Mouse (Mus musculus): Measurements from ENCODE around the gene Gm39566. TPM values are rescaled to one million over a fixed set of nuclear protein-coding genes. Genes with fewer than 3 reads are reported as not detected.
"Not testable (repeated sequence)": the region's sequence is repeated elsewhere in the genome, so short reads cannot be mapped to it uniquely, and the experiment has no call there.

The Gm39566 gene
- not detected for total RNA-seq (2021)
- long read RNA-seq, experiment 1, result 0 reads
- long read RNA-seq, experiment 2, result 0 reads

DNA sequence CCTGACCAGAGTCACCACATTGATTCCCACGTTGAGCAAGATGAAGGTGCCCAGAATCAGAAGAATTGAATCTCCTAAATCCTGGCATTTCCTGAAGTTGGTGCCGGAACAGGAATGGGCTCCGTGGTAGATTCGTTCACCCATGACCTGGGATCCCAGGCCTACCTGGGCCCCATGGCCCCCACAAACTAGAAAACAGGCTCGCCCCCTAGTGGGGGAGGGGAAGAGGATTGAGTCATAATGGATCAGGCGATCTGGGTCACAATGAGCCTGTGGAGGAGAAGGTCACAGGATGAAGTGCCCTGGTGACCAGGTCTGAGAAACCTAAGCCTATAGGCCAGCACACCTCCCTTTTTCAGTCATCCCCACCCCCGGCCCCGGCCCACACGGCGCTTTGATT, at the start of gene Gm39566:
Gm39566 (minus strand) TSS at position 144 of the 400 bp plus-strand sequence.
- DNase-seq, result no peak

DNA sequence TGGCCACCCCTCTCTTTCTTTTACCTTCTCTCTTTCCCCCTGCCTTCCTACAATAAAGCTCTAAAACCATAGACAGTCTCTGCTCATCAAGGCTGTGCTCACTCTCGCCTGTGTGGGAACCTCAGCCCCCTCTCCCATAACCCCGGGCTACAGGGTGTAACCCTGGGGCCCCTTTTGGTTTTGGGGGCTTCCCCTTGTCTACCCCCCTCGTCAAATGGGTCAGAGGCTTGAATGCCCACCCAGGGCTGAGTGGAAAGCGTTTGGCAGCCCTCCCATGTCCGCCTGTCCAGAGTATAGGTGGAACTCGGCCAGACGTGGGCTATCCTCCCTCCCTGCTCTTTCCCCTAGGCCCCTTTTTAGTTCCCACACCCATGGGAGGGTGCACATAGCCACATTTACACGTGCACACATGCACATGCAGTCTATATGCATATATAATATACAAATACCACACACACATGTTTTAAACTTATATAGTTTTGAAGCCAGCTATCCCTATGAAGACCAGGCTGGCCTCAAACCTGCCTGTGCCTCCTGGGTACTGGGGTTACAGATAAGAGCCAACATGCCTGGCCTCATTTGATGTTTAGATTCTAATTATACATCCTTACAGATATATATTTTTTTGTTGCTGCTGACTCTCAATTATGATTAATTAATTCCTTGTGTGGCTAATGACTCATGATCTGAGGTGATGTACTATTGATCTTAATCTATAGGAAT, 49.2 kb upstream of the Gm39566 start:
- no peak for DNase-seq

DNA sequence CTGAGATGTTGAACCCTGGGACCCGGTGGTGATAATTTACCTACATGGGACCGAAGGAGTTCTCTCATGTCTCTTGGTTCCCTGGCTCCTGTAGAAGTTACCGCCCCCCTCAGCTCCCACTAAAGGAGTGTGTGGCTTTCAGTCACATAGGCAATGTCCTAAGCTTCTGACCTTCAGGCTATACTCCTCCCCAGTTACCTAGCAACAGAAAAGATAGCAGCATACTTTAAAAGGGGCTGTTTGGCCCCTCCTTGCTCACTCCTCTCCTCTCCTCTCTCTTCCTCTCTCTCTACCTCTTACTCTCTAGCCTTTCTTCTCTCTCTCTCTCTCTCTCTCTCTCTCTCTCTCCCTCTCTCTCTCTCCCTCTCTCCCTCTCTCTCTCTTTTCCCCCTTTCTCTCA, 48.6 kb upstream of the Gm39566 start:
- DNase-seq, result not testable (repeated sequence)

DNA sequence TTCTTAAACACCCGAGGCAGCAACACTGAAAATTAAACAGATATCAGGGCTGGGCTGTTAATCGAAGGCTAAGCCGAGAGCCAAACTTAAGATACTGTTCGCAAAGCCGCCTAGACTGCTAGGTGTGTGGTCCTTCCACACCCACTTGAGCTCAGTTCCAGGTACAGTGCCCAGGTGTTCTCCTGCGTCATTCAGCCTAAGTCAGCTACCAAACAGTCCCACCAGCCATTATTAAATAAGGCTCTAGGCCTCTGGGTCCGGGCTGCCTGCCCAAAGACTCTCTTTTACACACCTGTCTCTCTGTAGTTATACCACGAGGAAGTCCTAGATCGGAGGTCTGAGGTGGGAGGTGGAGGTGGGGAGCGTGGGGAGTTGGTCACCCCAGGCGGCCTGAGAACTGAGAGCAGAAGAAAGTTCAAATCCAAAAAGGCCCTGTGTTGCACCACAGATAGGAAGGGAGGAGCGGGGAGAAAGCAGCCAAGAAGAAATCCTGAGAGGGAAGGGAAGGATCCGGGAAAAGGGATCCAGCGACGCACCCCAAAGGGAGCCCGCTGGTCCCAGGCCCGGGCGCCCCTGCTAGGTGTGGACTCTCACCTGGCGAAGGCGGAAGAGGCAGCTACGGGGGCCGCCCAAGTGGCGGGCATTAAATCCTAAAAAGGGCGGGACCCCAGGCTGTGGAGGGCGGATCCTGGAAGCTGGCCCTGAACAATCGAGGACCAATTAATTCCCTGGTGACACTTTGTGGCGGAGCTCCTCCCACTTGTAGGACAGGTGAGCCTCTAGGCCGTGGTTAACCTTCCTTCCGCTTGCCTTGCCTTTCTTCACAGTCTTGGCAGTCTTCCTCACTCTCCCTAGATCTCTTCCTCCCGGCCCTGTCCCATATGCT, 43.3 kb upstream of the Gm39566 start, which contains the start of gene Tnk1:
Tnk1 (minus strand) TSS at position 618 of the 886 bp plus-strand sequence.
- DNase-seq, result no peak

DNA sequence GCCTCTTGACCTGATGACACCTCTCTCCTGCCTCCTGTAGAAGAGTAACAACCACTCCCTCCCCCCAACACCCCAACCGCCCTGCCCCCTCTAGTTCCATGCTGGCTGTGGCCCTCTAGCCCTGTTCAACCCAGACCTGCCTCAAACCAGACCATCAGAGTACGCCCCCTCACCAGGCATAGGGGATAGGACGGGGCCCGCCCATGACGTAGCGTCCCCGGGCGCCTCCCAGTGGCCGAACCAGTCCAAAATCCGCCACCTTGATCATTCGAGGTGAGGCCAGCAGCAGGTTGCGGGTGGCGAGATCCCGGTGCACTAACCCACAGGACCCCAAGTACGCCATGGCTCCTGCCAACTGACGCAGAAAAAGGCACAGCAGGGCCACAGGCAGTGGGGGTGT, 40.2 kb upstream of the Gm39566 start:
- no peak for DNase-seq

DNA sequence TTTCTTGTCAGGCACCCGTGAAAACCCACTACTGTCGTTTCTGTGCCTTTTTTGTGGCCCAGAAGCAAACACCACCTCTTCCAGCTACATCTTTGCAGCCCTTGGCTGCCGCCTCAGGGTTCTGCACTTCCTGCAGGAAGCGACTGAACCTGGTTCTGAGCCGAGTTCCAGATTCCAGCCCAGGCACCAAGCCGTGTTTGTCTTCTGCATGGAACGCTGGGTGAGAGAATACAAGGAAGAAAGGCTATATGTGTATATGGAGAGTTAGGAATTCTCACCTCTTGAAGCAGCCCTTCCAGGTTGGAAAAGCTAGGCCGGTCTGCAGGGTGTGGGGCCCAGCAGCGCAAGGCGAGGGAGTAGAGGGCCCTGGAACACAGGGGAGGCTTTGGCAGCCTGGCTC, 39.6 kb upstream of the Gm39566 start:
- no peak for DNase-seq

DNA sequence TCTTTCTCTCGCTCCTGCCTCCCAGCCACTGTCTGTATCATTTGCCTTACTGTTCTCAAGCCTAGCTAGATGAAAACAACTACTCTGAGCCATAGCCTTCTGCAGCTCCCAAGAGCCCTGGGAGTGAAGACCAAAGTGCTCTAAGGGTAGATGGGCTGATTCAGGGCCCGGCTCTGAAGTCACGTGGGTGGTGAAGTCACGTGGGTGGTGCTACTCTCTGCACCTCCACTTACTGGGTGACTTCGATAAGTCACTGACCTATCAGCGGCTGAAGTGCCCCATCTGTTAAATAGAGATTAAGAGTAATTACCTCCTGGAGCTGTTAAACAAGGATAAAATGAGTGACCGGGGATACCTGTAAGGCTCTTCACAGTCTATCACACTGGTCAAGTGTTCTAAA, 38.9 kb upstream of the Gm39566 start:
- DNase-seq, result no peak

DNA sequence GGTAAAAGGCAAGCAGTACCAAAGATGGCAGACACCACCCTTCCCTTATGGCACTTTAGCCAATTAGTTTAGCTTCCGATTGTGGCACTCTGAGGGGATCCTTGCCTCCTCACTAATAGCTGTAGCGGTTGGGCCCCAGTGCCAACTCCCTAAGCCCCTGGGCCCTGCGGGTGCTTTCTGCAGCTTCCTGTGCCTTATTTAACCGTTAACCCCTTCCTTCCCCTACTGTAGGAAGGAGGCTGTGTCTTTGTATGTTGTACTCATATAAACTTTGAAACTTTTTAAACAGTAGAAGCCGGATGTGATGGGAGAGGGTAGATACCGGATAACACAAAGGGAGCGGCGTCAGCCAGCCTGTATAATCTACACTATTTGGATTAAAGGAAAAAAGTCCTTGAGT, 35.7 kb upstream of the Gm39566 start:
- no peak for DNase-seq

DNA sequence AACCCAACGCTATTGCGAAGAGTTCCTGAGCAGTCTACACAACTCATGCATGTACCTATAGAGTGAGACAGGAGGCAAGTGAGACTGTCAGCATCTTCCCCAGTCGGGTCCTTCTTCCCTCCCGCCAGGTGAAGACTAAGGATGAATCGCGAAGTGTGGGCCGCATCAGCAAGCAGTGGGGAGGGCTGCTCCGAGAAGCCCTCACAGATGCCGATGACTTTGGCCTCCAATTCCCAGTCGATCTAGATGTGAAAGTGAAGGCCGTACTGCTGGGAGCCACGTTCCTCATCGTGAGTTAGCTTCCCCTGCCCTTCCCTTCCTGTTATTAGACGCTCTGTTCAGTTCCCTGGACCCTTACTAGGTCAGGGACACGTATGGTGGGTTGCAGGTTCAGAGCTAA, 34.8 kb upstream of the Gm39566 start:
- no peak for DNase-seq

DNA sequence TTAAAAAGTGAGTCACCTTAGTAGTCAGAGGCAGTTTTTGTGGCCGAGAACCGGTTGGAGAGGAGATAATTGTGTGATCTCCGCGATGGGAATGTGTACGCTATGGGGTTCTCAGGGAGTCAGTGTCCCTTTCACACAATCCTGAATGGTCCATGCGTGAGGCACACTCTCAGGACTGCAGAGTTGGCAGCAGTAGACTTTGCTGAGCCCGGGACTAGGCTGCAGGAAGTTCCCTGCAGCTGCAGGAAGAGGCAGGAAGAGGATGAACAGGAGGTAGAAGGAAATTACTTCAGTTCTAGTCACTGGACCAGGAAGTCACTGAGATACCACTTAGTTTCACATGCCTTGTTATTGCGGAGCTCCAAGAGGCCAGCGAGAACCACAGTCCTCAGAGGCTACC, 34.0 kb upstream of the Gm39566 start:
- no peak for DNase-seq

DNA sequence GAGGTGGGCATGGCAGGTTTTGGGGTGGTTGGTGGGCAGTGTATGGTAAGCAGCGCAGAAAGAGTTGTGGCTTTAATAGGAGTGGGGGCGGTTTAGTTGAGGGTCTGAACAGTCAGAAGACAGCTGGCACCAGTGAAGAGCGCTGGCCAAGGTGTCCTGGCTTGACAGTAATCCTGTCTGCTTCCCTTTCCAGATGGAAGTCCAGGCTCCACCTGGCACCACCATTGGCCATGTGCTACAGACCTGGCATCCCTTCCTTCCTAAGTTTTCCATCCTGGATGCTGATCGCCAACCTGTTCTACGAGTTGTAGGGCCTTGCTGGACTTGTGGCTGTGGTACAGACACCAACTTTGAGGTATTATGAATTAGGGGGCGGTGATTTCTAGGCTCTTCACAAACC, 32.9 kb upstream of the Gm39566 start:
- no peak for DNase-seq

DNA sequence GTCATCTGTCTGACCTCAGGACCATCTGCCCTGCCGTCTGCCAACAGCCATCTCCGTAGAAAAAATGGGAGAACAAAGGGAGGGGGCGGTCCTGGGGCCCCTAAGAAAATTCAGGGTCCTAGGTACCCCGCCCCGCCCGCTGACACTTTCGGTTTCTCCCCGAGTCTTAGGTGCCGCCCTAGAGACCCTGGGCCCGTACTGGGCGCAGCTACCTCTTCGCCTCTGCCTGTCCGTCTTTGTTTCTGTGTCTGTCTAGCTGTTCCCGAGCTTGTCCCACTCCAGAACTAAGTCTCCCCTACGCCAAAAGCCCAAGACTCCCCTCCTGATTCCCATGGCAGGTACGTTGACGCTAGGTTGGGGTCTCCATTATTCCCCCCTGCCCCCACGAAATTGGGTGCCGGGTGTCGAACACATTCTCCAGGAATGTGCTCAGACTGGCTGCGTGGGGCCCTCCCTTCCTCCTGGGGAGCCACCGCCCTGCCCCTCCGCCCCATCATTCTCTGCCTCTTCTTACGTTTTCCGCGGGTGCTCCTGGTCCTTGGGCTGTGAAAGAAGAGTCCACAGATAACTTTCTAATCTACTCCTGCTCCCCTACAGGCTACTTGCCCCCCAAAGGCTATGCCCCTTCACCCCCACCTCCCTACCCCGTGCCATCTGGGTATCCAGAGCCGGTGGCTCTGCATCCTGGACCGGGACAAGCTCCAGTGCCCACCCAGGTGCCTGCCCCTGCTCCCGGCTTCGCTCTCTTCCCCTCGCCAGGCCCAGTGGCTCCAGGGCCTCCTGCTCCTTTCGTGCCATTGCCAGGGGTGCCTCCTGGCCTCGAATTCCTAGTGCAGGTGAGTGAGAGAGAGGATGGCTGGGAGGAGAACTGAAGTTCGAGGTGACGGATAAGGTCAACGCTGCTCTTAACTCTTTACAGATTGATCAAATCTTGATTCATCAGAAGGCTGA, 31.9 kb upstream of the Gm39566 start:
- DNase-seq, result peak; percentile 32

DNA sequence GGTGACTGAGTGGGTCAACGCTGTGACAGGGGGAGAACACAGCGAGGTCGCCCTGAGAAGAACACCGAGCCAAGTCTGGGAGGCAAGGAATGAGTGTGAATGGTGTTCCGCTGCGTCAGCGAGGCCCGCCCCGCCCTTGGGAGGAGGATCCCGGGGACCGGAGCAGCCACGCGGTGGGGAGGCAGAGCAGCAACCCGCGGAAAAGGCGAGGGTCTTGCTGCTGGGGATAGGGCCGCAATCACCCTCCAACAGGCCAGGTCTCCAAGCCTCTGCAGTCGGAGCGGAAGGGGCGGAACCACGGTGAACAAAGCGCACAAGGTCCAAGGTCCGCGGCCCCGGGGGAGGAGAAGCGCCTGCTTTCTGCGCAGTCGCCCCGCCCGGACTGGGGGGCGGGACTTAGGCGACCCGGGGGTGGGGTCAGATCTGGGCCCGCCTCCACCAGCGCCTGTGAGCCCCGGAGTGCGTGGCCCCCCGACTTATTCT, 31.1 kb upstream of the Gm39566 start, which contains the start of gene Plscr3:
Plscr3 (plus strand) TSS at position 179 of the 483 bp plus-strand sequence.
- DNase-seq, result peak; percentile 89

DNA sequence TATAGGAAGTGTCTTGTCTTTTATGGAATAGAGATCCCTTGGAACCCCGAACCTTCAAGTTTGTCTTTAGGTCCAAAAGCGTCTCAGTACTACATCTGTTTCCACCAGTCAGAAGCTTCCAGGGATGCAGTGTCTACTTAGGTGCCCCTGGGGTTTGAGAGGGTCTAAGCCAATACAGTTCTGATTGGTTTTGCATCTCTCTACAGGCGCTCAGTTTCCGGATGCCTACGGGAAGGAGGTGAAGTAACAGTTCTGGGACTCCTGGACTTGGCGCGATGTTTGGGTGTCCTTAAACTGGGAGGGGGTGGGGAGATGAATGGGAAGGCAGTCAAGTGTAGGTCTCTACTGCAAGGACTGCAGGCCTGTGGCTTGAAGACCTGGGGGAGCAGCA, 23.6 kb upstream of the Gm39566 start:
- no peak for DNase-seq

DNA sequence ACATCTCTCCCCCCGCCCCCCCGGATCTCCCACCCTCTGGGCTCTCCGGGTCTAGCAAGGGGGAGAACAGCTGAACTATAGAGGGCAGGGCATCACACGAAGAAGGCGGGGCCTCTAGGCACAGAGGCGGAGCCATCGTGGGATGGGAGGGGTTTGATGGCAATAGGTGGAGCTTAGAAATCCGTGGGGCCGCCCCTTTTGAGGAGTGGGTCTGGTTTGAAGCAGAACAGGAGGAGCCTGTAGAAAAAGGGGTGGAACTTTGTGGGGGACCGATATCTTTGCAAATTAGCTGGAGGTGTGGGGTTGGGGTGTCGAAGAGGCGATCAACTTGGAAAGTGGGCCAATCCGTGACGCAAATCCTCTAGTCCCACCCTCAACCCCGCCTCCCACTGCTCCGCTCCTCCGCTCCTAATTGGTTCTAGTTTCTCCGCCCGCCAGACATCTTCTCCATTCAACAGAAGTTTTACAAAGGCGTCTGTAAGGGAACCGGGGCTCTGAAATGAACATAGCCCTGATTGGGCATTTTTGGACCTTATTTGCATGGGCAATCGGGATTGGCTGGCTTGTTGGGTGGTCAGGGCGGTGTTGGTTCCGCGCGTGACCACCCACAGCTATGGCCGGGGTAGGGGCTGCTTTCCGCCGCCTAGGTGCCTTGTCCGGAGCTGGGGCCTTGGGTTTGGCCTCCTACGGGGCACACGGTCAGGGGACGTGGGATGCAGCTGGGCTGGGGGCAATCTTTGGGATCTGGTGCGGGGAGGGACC, 23.0 kb upstream of the Gm39566 start, which contains the start of gene Tmem256:
Tmem256 (plus strand) TSS at position 563 of the 762 bp plus-strand sequence.
- DNase-seq, result peak; percentile 96

DNA sequence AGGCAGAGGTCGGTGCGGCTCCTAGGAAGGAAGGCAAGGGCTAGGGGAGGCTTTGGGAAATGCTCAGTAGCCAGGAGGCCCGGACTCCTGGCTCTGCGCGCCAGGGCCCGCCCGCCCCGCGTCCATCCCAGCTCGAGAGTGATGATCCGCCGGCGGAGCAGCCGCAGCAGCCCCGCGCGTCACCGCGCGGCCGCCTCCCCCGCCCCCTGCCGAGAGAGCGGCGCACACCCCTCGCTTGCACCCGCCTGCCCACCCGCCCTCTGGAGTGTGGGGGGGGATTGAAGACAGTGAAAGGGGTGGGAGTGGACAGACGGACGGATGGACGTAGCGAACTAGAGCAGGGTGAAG, 22.5 kb upstream of the Gm39566 start, which contains the start of gene Nlgn2:
Nlgn2 (minus strand) TSS at position 181 of the 348 bp plus-strand sequence.
- no peak for DNase-seq

DNA sequence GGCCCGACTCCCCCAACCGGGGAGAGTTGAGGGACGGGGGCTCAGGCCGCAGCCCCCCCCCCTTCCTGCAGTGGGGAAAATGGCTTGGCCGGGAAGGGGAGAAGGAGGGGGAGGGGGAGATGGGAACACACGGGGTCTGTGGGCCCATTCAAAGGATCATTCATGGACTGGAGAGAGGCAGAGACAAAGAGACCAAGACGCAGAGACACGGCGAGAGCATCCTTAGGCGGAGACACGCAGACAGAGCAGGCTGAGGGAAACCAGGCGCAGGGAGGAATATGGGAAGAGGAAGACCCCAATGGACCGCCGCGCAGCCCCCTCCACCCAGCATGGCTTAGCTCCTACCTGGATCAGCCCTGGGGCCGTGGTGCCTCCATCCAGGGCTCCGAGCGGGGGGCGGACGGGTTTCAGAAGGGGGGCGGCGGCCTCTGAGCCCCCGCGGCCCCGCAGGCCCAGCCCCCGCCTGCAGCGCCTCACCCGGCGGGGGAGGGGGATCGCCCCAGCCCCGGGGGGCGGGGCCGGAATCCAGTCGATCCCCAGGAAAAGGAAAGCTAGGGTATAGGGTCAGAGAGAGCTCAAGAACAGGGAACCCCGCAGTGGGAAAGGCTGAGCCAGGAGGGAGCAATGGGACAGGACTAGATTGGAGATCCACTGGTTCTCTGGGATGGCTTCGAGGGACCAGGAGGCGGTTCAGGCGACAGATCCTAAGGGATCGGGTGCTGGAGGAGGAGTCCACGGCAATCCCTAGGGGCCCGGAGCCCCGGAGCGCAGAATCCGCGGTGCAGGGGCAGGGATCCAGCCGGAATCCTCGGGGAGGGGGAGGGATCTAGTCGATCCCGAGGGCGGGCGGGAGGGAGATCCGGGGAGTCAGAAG, 21.8 kb upstream of the Gm39566 start:
- peak; percentile 58 for DNase-seq

DNA sequence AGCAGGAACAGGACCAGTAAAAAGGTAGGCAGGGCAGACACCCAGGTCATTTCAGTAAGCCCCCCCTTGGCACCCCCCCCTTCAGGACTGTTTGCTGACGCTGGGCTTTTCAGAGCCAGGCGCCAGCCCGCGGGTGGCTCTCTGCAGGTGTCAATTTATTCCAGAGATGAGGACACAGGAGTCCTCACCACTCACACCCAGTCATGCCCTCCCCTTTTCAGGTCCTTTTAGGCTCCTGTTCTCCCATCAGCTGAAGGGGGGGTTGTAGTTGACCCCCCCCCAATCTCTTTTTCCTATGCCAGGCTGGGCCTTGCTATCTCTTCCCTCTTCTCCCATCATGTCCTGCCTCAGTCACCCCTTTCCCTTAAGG, 20.9 kb upstream of the Gm39566 start:
- DNase-seq, result no peak

DNA sequence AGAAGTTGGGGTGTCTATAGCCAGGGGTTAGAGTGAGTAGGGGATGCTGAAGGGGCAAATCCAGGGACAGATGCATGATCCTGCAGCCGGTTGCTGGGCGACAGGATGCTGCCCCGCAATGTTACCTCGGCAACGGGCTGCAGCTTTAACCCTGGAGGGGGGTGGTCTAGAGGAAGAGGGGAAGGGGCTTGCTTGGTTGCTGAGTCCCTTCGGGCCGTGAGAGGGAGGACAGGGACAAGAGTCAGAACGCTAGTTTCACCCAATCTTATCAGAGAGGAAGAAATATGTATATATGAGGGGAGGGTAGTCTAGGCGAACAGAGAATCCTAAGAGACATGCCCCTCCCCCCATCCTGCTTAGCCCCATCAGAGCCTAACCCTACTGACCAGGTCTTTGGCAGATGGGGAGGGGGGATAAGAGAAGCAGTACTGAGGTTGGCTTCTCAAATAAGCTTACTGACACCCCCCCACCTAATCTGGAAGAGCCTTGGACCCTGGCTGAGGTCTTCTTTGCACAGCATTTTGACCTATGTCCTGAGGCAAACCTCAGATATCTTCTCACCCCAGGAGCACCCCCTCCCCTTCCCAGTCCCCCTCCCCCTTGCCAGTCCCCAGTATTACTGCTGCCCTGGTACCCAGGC, 20.3 kb upstream of the Gm39566 start:
- DNase-seq, result no peak
